Mouse (Mus musculus): ENCODE results near the gene Gm21992. TPM values are rescaled to one million over a fixed set of nuclear protein-coding genes. Genes with fewer than 3 reads are reported as not detected.

Gm21992 gene
- total and polyA plus RNA-seq, 3 experiments, result 8.0 to 16.9 (median 9.3) TPM

DNA sequence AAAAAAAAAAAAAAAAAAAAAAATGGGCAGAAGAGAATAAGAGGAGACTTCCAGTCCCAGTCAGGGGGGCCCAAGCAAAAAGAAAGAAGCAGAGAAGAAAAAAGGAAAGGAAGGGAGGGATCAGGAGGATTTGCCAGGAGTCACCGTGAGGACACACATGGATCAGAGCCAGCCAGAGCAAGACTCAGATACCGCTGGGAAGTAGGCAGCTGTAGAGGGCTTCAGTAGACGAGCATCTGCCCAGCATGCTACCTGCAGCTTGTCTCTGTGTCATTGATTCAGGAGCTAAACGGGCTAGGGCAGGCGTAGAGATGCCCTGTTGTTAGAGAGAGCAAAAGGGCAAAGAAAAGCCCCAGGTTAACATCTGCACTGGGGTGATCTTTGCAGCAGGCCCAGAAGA, 38.9 kb upstream of the Gm21992 start:
- DNase-seq, result no peak
- Histone ChIP-seq H3K9ac (ENCODE audit: low read depth, low read length) (no peak overlapping the region), H3K79me2 (replicated peaks; ENCODE audit: control insufficient read depth, insufficient read depth, low read length) (no peaks in the 10 kb centered on the region), H3K4me1 (ENCODE audit: control insufficient read depth, insufficient read depth, low read length) (peaks cover 4% of the 10 kb centered on the region; the same call in 1 of the 2 replicates), H3K36me3 (ENCODE audit: control insufficient read depth, insufficient read depth, low read length) (no peaks in the 10 kb centered on the region), H3K27me3 (ENCODE audit: control insufficient read depth, insufficient read depth, low read length) (no peaks in the 10 kb centered on the region), H3K4me3 (no peak overlapping the region), H3K27ac (no peak overlapping the region)
- WGBS, result 32% methylated on average over 5 of the region's 5 CpGs
- intact Hi-C loops (cut with DNase I), result loop anchor here (10.0 kb wide), 1 partner anchor 225 kb away; the partner anchor contains the start of gene Rce1
- TF ChIP-seq EP300 (IDR thresholded peaks at IDR 0.05; ENCODE audit: insufficient read depth, low read depth, low read length) (no peak), POLR2A (IDR thresholded peaks at IDR 0.05; ENCODE audit: insufficient read depth, low read depth, low read length) (no peak), CTCF (IDR thresholded peaks at IDR 0.05) (no peak)

DNA sequence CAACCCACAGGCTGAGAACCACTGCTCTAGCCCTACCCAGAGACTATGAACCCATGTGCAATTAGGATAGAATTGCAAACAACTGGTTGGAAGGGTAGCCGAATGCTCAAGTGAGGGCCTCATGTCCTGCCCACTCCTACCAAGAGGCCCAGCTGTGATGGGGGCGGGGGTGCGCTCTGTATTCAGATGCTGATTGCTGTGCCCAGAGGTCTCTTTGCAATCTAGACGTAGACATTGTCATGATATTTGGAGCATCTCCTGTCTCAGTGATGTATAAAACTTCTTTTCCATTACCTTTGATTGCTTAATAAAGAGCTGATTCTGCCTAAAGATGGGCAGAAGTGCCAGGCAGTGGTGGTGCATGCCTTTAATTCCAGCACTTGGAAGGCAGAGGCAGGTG, 38.4 kb upstream of the Gm21992 start:
- DNase-seq, result no peak
- WGBS, result 56% methylated on average over 4 of the region's 4 CpGs
- H3K27ac ChIP-seq, result no peak overlapping the region
- H3K4me3 ChIP-seq, result no peak overlapping the region
- no peaks in the 10 kb centered on the region for H3K36me3 ChIP-seq (ENCODE audit: control insufficient read depth, insufficient read depth, low read length)
- no peak for TF ChIP-seq CTCF (IDR thresholded peaks at IDR 0.05)
- no peak for TF ChIP-seq EP300 (IDR thresholded peaks at IDR 0.05; ENCODE audit: insufficient read depth, low read depth, low read length)
- no peak for TF ChIP-seq POLR2A (IDR thresholded peaks at IDR 0.05; ENCODE audit: insufficient read depth, low read depth, low read length)
- H3K9ac ChIP-seq (ENCODE audit: low read depth, low read length), result no peak overlapping the region
- H3K79me2 ChIP-seq (replicated peaks; ENCODE audit: control insufficient read depth, insufficient read depth, low read length), result no peaks in the 10 kb centered on the region
- peaks cover 4% of the 10 kb centered on the region; the same call in 1 of the 2 replicates for H3K4me1 ChIP-seq (ENCODE audit: control insufficient read depth, insufficient read depth, low read length)
- no peaks in the 10 kb centered on the region for H3K27me3 ChIP-seq (ENCODE audit: control insufficient read depth, insufficient read depth, low read length)
- intact Hi-C loops (cut with DNase I), result loop anchor here (10.0 kb wide), 1 partner anchor 225 kb away; the partner anchor contains the start of gene Rce1

DNA sequence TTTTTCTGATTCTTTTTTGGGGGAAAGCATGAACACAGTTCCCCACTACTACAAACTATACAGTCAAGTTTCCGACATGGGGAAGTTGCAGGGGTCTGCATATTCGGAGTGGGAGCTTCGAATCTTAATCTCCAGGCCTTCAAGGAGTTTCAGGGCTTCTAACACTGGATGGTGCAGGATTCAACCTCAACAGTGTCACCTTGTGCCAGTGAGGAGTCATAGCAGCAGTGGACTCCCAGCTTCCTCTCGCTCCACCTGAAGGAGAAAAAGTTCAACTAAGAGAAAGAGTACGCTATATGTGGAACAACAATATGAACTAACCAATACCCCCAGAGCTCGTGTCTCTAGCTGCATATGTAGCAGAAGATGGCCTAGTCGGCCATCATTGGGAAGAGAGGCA, 36.1 kb upstream of the Gm21992 start:
- H3K27ac ChIP-seq, result no peak overlapping the region
- H3K36me3 ChIP-seq (ENCODE audit: control insufficient read depth, insufficient read depth, low read length), result no peaks in the 10 kb centered on the region
- no peak overlapping the region for H3K4me3 ChIP-seq
- TF ChIP-seq POLR2A (IDR thresholded peaks at IDR 0.05; ENCODE audit: insufficient read depth, low read depth, low read length) (no peak), CTCF (IDR thresholded peaks at IDR 0.05) (peak; percentile 77)
- 21% methylated on average over 7 of the region's 7 CpGs for whole genome bisulfite sequencing
- DNase-seq, result no peak
- no peak overlapping the region for H3K9ac ChIP-seq (ENCODE audit: low read depth, low read length)
- H3K27me3 ChIP-seq (ENCODE audit: control insufficient read depth, insufficient read depth, low read length), result no peaks in the 10 kb centered on the region
- H3K79me2 ChIP-seq (replicated peaks; ENCODE audit: control insufficient read depth, insufficient read depth, low read length), result no peaks in the 10 kb centered on the region
- H3K4me1 ChIP-seq (ENCODE audit: control insufficient read depth, insufficient read depth, low read length), result no peaks in the 10 kb centered on the region
- intact Hi-C loops (cut with DNase I), result loop anchor here (1.0 kb wide), 1 partner anchor 92 kb away; no protein-coding TSS in a partner anchor

DNA sequence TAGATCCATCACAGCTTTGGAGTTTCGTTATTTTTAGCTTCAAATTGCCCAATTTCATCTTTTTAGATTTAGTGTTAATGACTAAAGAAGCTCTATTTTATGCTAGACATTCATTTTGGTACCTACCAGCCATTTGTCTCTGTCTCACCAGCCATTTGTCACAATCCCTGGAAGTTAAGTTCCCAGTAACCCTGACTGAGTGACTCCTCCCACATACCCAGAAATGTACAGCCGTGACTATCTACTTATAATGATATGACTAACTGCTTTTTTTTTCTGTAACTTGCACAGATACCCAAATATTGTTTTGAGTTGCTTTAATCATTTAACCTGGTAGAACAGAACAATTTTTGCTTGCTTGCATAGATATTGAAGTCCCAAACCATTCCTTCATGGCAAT, 34.4 kb upstream of the Gm21992 start:
- no peak for TF ChIP-seq POLR2A (IDR thresholded peaks at IDR 0.05; ENCODE audit: insufficient read depth, low read depth, low read length)
- no peak for TF ChIP-seq CTCF (IDR thresholded peaks at IDR 0.05)
- TF ChIP-seq EP300 (IDR thresholded peaks at IDR 0.05; ENCODE audit: insufficient read depth, low read depth, low read length), result no peak
- Histone ChIP-seq H3K27ac (no peak overlapping the region), H3K27me3 (ENCODE audit: control insufficient read depth, insufficient read depth, low read length) (no peaks in the 10 kb centered on the region), H3K36me3 (ENCODE audit: control insufficient read depth, insufficient read depth, low read length) (no peaks in the 10 kb centered on the region), H3K9ac (ENCODE audit: low read depth, low read length) (no peak overlapping the region), H3K4me3 (no peak overlapping the region), H3K79me2 (replicated peaks; ENCODE audit: control insufficient read depth, insufficient read depth, low read length) (no peaks in the 10 kb centered on the region), H3K4me1 (ENCODE audit: control insufficient read depth, insufficient read depth, low read length) (no peaks in the 10 kb centered on the region)
- intact Hi-C loops (cut with DNase I), result no loop called here
- 58% methylated on average over 2 of the region's 2 CpGs for WGBS
- DNase-seq, result no peak

DNA sequence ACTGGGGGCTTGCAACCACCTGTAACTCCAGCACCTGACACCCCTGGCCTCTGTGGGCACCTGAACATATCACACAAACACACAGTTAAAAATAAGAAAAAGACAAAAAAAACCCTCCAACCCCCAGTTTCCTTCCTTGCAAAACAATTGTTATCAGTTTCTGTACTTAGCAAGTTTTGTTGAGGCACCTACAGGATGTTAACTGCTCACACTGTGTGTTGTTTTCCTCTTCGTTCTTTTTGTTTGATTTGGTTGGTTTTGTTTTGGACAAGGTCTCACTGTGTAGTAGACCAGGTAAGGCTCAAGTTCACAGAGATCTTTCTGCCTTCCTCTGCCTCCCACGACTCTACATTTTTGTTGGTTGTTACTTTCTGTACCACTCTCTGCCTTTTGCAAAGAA, 31.2 kb upstream of the Gm21992 start:
- Histone ChIP-seq H3K79me2 (replicated peaks; ENCODE audit: control insufficient read depth, insufficient read depth, low read length) (no peaks in the 10 kb centered on the region), H3K27ac (no peak overlapping the region), H3K27me3 (ENCODE audit: control insufficient read depth, insufficient read depth, low read length) (no peaks in the 10 kb centered on the region), H3K4me3 (no peak overlapping the region), H3K4me1 (ENCODE audit: control insufficient read depth, insufficient read depth, low read length) (peaks cover 3% of the 10 kb centered on the region), H3K36me3 (ENCODE audit: control insufficient read depth, insufficient read depth, low read length) (no peaks in the 10 kb centered on the region), H3K9ac (ENCODE audit: low read depth, low read length) (no peak overlapping the region)
- DNase-seq, result no peak
- TF ChIP-seq POLR2A (IDR thresholded peaks at IDR 0.05; ENCODE audit: insufficient read depth, low read depth, low read length), result no peak
- WGBS, result 41% methylated on average over 2 of the region's 2 CpGs
- intact Hi-C loops (cut with DNase I), result no loop called here

DNA sequence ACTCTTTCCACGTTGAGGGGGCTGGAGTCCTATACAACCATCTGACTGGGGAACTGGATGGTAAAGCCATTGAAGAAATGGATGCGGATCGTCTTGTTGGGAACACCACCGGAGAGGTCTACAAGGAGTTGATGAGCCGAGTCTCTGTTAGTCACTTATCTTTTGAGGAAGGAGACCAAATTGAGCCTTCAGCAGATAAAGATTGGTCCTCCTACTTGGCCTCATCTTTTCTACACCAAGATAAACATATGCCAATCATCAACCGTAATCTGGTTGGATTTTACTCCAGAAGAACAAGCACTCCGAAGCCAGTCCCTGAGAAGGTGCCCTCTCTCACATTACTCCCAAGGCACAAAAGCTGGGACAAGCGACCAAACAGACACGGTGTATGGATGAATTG, 29.4 kb upstream of the Gm21992 start:
- Histone ChIP-seq H3K27me3 (ENCODE audit: control insufficient read depth, insufficient read depth, low read length) (no peaks in the 10 kb centered on the region), H3K4me1 (ENCODE audit: control insufficient read depth, insufficient read depth, low read length) (peaks cover 3% of the 10 kb centered on the region), H3K4me3 (no peak overlapping the region), H3K27ac (no peak overlapping the region), H3K79me2 (replicated peaks; ENCODE audit: control insufficient read depth, insufficient read depth, low read length) (no peaks in the 10 kb centered on the region), H3K9ac (ENCODE audit: low read depth, low read length) (no peak overlapping the region), H3K36me3 (ENCODE audit: control insufficient read depth, insufficient read depth, low read length) (no peaks in the 10 kb centered on the region)
- no peak for TF ChIP-seq CTCF (IDR thresholded peaks at IDR 0.05)
- no peak for TF ChIP-seq POLR2A (IDR thresholded peaks at IDR 0.05; ENCODE audit: insufficient read depth, low read depth, low read length)
- no peak for TF ChIP-seq EP300 (IDR thresholded peaks at IDR 0.05; ENCODE audit: insufficient read depth, low read depth, low read length)
- DNase-seq, result no peak
- intact Hi-C loops (cut with DNase I), result no loop called here
- 74% methylated on average over 9 of the region's 9 CpGs for WGBS
